Mouse (Mus musculus) hindbrain, embryonic 13.5 days (tissue): Measurements from ENCODE around the gene Tbc1d16. TPM values are rescaled to one million over a fixed set of nuclear protein-coding genes. Genes with fewer than 3 reads are reported as not detected.

Experiments used
- ATAC-seq: fragments of 200-750 bp; cut with Nextera tagmentation; 2 replicates; pipeline ENCODE4 v1.8.0; 2017; ENCODE audit warnings: moderate TSS enrichment; ENCODE audit not compliant: low FRiP score
- H3K27ac ChIP-seq: fragments of 300-500 bp; sonication (generic); 2 replicates; pipeline ENCODE4 v1.5.1; 2015; ENCODE audit warnings: inconsistent platforms, mild to moderate bottlenecking, moderate library complexity
- H3K27me3 ChIP-seq: fragments of 300-500 bp; sonication (generic); 2 replicates; pipeline ENCODE4 v1.6.1; 2015; ENCODE audit warnings: mild to moderate bottlenecking, inconsistent platforms
- H3K36me3 ChIP-seq: fragments of 300-500 bp; sonication (generic); 2 replicates; pipeline ENCODE4 v1.6.1; 2015; ENCODE audit warnings: mild to moderate bottlenecking, inconsistent platforms
- H3K4me1 ChIP-seq: fragments of 300-500 bp; sonication (generic); replicated peaks from 2 replicates; pipeline ENCODE4 v1.6.1; 2015; ENCODE audit warnings: inconsistent platforms
- H3K4me2 ChIP-seq: fragments of 300-500 bp; sonication (generic); 2 replicates; pipeline ENCODE4 v1.6.1; 2015; ENCODE audit warnings: inconsistent platforms, mild to moderate bottlenecking, moderate library complexity
- H3K4me3 ChIP-seq: fragments of 300-500 bp; sonication (generic); 2 replicates; pipeline ENCODE4 v1.5.1; 2015; ENCODE audit warnings: mild to moderate bottlenecking, inconsistent platforms
- H3K9ac ChIP-seq: fragments of 300-500 bp; sonication (generic); 2 replicates; pipeline ENCODE4 v1.6.1; 2015; ENCODE audit warnings: mild to moderate bottlenecking, inconsistent platforms
- H3K9me3 ChIP-seq: fragments of 300-500 bp; sonication (generic); 2 replicates; pipeline ENCODE4 v1.6.1; 2016; ENCODE audit warnings: inconsistent platforms
- WGBS: fragments of 180-500 bp; shearing (Covaris S2); methylation state at CpG from one replicate; pipeline ENCODE4 v1.1.7; 2015; 5-methylcytosine and 5-hydroxymethylcytosine counted together
- polyA plus RNA-seq: library from polyadenylated mRNA; unstranded; fragments of >200 nt; fragmentation: Nextera tagmentation; extraction: Ambion mirVana; gene quantifications from 2 replicates; pipeline ENCODE4 v1.2.1, GENCODE M21; 2015

Gene Tbc1d16
- polyA plus RNA-seq, 1 experiment from 2014 or later: 57.4 TPM

DNA sequence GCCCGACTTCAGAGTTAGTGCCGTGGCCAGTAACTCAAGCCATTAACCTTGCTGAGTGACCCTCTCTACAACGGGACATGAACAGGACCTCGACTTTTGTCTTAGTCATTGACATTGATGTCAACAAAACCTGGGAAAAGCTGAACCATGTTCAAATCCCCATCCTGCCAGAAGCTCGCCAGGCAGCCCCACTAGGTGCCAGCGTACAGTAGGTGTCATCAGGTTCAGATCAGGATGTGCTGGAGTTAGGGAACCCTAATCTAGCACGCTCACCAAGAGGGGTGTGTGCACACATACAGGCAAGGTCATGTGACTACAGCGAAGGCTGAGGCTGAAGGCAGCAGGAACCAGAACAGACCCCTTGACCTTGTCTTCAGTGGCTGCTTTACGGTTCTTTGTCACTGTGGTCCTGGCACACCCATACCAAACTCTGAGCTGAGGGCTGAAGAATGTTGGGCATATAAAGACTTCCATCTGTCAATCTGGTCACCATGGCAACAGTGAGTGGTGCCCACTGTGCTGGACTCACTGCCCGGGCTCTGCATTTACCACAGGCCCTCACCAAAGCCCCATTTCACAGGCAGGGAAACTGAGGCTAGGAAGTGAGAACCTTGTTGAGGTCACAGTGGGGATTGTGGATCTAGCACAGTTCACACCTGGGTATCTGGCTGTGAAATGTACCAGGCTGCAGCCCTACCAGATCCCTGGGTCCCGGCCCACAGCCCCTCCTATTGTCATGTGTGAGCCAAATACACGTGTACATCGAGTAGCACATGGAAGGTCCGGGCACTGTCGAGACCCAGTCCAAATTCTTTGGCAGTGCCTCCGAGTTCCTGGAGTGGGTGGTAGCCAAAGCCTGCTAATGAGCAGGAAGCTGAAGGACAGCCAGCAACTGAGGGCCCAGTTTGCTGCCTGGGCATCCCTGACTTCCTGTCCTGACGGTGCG, 30.4 kb downstream of the Tbc1d16 start:
- Histone ChIP-seq H3K9me3 (no peaks in the 10 kb centered on the region), H3K4me3 (no peak overlapping the region), H3K9ac (no peak overlapping the region), H3K36me3 (peaks cover 25% of the 10 kb centered on the region; the same call in 1 of the 2 replicates), H3K27ac (0 out of 2 replicates have a peak overlapping the region, but pooled peaks have one; percentile 48), H3K27me3 (no peaks in the 10 kb centered on the region), H3K4me2 (no peak overlapping the region), H3K4me1 (peaks cover 25% of the 10 kb centered on the region)
- peak; percentile 16; the same call in 1 of the 2 replicates for ATAC-seq
- 82% methylated on average over 18 of the region's 18 CpGs for WGBS

GRCm38 (mm10) chr11:119192605-119193004, 35.7 kb downstream of the Tbc1d16 start:
- Histone ChIP-seq H3K27me3 (no peaks in the 10 kb centered on the region), H3K9me3 (no peaks in the 10 kb centered on the region), H3K4me2 (no peak overlapping the region), H3K4me1 (peaks cover 46% of the 10 kb centered on the region), H3K4me3 (no peak overlapping the region), H3K9ac (no peak overlapping the region), H3K27ac (no peak overlapping the region), H3K36me3 (0 out of 2 replicates have a peak, but pooled peaks cover 5% of the 10 kb centered on the region)
- 87% methylated on average over 9 of the region's 9 CpGs for WGBS
- no peak for ATAC-seq

GRCm38 (mm10) chr11:119192176-119192575, 36.1 kb downstream of the Tbc1d16 start:
- Histone ChIP-seq H3K9ac (no peak overlapping the region), H3K27ac (no peak overlapping the region), H3K27me3 (no peaks in the 10 kb centered on the region), H3K9me3 (no peaks in the 10 kb centered on the region), H3K4me1 (peaks cover 50% of the 10 kb centered on the region), H3K4me3 (no peak overlapping the region), H3K36me3 (0 out of 2 replicates have a peak, but pooled peaks cover 2% of the 10 kb centered on the region), H3K4me2 (no peak overlapping the region)
- no peak for ATAC-seq
- 90% methylated on average over 5 of the region's 5 CpGs for WGBS

GRCm38 (mm10) chr11:119191606-119192081, 36.7 kb downstream of the Tbc1d16 start:
- no peaks in the 10 kb centered on the region for H3K9me3 ChIP-seq
- H3K9ac ChIP-seq: 0 out of 2 replicates have a peak overlapping the region, but pooled peaks have one; percentile 14
- peak overlapping the region; percentile 86; the same call in 1 of the 2 replicates for H3K27ac ChIP-seq
- no peaks in the 10 kb centered on the region for H3K27me3 ChIP-seq
- WGBS: 79% methylated on average over 9 of the region's 9 CpGs
- peaks cover 55% of the 10 kb centered on the region for H3K4me1 ChIP-seq
- no peak overlapping the region for H3K4me2 ChIP-seq
- H3K36me3 ChIP-seq: no peaks in the 10 kb centered on the region
- no peak overlapping the region for H3K4me3 ChIP-seq
- no peak for ATAC-seq

DNA sequence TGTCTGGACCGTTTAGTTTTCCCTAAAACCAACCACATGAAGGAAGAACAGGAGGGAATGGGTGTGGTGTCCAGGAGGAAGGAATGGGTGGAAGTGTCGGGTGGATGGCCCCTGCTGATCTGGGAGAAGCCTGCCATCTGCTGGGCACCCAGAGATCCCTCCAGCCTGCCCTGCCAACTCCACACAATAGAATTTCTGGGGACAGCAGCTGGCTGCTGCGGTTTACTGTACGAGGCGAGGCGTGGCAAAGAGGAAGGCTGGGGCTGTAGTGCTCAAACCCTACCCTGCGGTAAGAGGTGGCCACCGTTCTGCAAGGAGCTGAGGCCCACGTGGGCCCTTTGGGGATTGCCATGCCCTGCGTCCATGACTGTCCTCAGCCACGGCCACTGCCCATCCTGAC, 37.8 kb downstream of the Tbc1d16 start:
- peak; percentile 65; the same call in 1 of the 2 replicates for ATAC-seq
- Histone ChIP-seq H3K9me3 (no peaks in the 10 kb centered on the region), H3K36me3 (no peaks in the 10 kb centered on the region), H3K4me1 (peaks cover 57% of the 10 kb centered on the region), H3K27me3 (no peaks in the 10 kb centered on the region), H3K27ac (peak overlapping the region; percentile 86), H3K4me2 (no peak overlapping the region), H3K4me3 (no peak overlapping the region), H3K9ac (peak overlapping the region; percentile 71)
- 10% methylated on average over 11 of the region's 11 CpGs for WGBS

GRCm38 (mm10) chr11:119189319-119189718, 39.0 kb downstream of the Tbc1d16 start:
- no peak overlapping the region for H3K4me2 ChIP-seq
- WGBS: 96% methylated on average over 3 of the region's 3 CpGs
- no peak for ATAC-seq
- H3K4me3 ChIP-seq: no peak overlapping the region
- H3K9ac ChIP-seq: no peak overlapping the region
- no peaks in the 10 kb centered on the region for H3K36me3 ChIP-seq
- no peak overlapping the region for H3K27ac ChIP-seq
- peaks cover 63% of the 10 kb centered on the region for H3K4me1 ChIP-seq
- no peaks in the 10 kb centered on the region for H3K27me3 ChIP-seq
- no peaks in the 10 kb centered on the region for H3K9me3 ChIP-seq

DNA sequence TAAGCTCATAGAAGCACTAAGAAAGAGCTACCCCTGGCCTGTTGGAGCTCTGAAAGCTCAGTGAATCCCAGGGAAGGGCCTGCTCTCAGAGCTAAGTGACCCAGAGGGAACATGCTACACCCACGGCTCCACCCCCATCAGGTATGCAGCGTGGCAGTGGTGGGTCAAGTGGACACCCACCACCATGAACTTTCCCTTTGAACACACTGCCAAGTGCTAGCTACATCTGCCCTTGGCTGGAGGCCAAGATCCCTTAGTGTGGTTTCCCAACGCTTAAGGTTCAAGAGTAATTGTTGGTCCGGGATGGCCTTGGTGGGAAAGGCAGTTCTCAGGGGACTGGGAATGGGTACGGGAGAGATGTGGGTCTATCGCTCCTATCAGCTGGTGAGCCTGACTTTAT, 39.9 kb downstream of the Tbc1d16 start:
- Histone ChIP-seq H3K4me2 (no peak overlapping the region), H3K4me3 (no peak overlapping the region), H3K27ac (no peak overlapping the region), H3K36me3 (no peaks in the 10 kb centered on the region), H3K27me3 (no peaks in the 10 kb centered on the region), H3K4me1 (peaks cover 73% of the 10 kb centered on the region), H3K9ac (peak overlapping the region; percentile 39; the same call in 1 of the 2 replicates), H3K9me3 (no peaks in the 10 kb centered on the region)
- WGBS: 50% methylated on average over 6 of the region's 6 CpGs
- ATAC-seq: no peak

GRCm38 (mm10) chr11:119187800-119188197, 40.5 kb downstream of the Tbc1d16 start:
- Histone ChIP-seq H3K36me3 (no peaks in the 10 kb centered on the region), H3K27ac (no peak overlapping the region), H3K27me3 (no peaks in the 10 kb centered on the region), H3K9ac (no peak overlapping the region), H3K4me2 (no peak overlapping the region), H3K9me3 (no peaks in the 10 kb centered on the region), H3K4me3 (no peak overlapping the region), H3K4me1 (peaks cover 79% of the 10 kb centered on the region)
- no peak for ATAC-seq
- 53% methylated on average over 10 of the region's 10 CpGs for WGBS

DNA sequence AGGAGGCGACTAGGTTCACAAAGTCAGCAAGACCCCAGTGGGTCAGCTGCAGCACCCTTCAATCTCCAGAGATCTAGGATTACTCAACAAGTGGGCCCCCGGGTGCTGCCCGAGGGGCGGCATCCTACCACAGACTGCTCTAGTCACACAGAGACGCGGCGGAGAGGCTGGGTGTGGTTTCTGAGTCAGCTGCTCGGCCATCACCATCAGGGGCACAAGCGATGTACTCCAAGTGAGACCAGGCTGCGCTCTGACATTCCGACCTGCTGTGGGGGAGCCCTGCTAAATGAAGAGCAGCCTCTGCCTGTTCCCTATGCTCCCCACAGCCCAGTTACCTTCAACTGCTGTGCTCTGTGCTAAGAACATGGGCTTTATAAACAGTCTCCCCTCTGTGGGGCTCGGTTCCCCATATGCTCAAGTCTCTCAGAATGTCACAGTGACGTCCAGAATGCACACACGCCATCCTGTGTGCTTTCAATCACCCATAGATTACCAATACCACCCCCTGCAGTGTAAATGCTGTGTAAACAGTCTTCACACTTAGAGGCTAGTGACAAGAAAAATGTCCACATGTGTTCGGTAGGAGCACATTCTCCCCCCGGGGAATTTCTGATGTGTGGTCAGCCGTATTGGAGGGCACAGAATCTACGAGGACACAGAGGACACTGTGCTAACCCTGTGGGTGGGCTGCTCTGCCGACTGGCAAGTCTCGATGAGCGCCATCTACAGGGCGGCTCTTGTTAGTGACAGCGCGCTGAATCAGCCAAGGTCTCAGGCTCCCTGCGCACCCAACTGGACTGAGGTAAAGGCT, 41.1 kb downstream of the Tbc1d16 start:
- 43% methylated on average over 25 of the region's 25 CpGs for WGBS
- H3K4me1 ChIP-seq: peaks cover 85% of the 10 kb centered on the region
- no peaks in the 10 kb centered on the region for H3K9me3 ChIP-seq
- H3K4me2 ChIP-seq: no peak overlapping the region
- no peaks in the 10 kb centered on the region for H3K36me3 ChIP-seq
- no peak overlapping the region for H3K4me3 ChIP-seq
- peak overlapping the region; percentile 51 for H3K9ac ChIP-seq
- no peak overlapping the region for H3K27ac ChIP-seq
- no peak for ATAC-seq
- no peaks in the 10 kb centered on the region for H3K27me3 ChIP-seq

DNA sequence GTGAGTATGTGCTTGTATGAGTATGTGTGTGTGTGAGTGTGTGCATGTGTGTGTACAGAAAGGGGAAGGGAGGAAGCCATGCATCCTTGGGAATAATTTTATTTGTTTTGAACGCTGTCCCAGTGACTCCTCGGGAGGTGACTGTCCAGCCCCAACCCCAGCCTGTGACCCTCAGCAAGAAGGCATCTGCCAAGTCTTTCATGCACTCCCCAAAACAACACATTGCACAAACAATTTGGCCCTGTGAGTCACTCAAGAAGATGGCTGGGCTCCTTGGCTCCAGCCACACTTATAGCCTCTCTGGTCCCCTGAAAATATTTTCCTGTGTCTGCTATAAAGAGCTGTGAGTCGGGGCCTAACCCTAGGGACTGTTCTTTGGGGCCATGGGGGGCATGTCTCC, 41.9 kb downstream of the Tbc1d16 start:
- 85% methylated on average over 3 of the region's 3 CpGs for WGBS
- Histone ChIP-seq H3K4me2 (no peak overlapping the region), H3K27ac (no peak overlapping the region), H3K9me3 (no peaks in the 10 kb centered on the region), H3K36me3 (no peaks in the 10 kb centered on the region), H3K4me3 (no peak overlapping the region), H3K27me3 (no peaks in the 10 kb centered on the region), H3K4me1 (peaks cover 85% of the 10 kb centered on the region), H3K9ac (no peak overlapping the region)
- ATAC-seq: no peak

DNA sequence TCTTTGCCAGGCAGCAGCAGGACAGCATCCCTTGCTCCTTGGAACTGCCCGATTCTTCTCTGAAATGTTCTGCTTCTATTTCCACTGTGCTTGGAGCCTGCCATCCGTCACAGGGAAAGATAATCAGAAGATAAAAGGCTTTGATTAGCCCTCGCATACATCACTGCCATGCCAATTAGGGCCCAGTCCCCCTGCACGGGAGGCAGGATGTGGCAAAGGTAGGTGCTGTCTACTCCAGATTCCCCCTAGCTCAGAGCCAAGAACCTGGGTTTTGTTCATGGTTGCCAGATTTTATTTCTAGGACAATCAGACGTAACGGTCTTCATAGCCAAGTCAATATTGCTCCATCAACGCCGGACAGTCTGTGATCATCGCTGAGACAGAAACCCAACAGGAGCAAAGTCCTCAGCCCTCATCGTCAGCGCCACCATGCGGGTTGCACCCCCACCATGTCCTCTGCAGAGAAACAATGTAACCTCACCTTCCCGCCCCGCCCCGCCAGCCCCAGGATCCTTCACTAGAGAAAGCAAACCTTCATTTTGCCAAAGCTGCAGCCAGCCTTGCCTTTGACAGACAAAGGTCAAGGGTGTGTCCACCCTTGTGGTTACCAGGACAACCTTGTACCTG, 44.5 kb downstream of the Tbc1d16 start:
- peak overlapping the region; percentile 63 for H3K27ac ChIP-seq
- peaks cover 79% of the 10 kb centered on the region for H3K4me1 ChIP-seq
- no peak for ATAC-seq

More for the DNA sequence above, 44.5 kb downstream of the Tbc1d16 start:
- no peak overlapping the region for H3K4me3 ChIP-seq
- no peaks in the 10 kb centered on the region for H3K27me3 ChIP-seq
- H3K36me3 ChIP-seq: no peaks in the 10 kb centered on the region
- H3K9me3 ChIP-seq: no peaks in the 10 kb centered on the region
- H3K9ac ChIP-seq: peak overlapping the region; percentile 49; the same call in 1 of the 2 replicates
- 67% methylated on average over 15 of the region's 15 CpGs for WGBS
- no peak overlapping the region for H3K4me2 ChIP-seq
